Mouse (Mus musculus) adrenal gland, postnatal 10 days (tissue): ENCODE measurements around the gene Fen1. TPM values are rescaled to one million over a fixed set of nuclear protein-coding genes. Genes with fewer than 3 reads are reported as not detected.

Source experiments
- microRNA-seq: library from miRNA; unstranded; fragments of <30 nt; microRNA quantifications from one replicate; pipeline ENCODE4 v1.2.0, GENCODE M21; 2021
- total RNA-seq, 2 experiments: library from RNA; stranded (reverse); gene quantifications; 2 replicates each; pipeline ENCODE4 v1.2.3; 2021

The Fen1 gene
- total RNA-seq, 2 experiments from 2014 or later: 20.7 to 21.9 TPM

Small RNA genes lying within 50 kb of the gene (microRNA-seq; reads per million reads assigned to microRNA genes)
- gene Mir6993: 2.3 reads per million

Other genes with a start within 250 kb of the Fen1 start
- 1,000 to 10,000 TPM; 2,032 to 2,040 TPM for gene Fth1, start 223.6 kb downstream of the Fen1 start, total RNA-seq
- gene Best1, start 202.5 kb downstream of the Fen1 start, total RNA-seq: under 1 TPM; 0.39 to 0.45 TPM
- gene Rab3il1, start 202.5 kb downstream of the Fen1 start, total RNA-seq: 10 to 100 TPM in 1 of 2 experiments, 1 to 10 TPM in 1; 10.0 to 15.0 TPM
- 10 to 100 TPM; 11.1 to 14.7 TPM for gene Fads3, start 162.6 kb downstream of the Fen1 start, total RNA-seq
- gene Fads2, start 102.4 kb downstream of the Fen1 start, total RNA-seq: 100 to 1,000 TPM; 344 to 595 TPM
- 100 to 1,000 TPM; 177 to 270 TPM for gene Fads1, start 21.3 kb downstream of the Fen1 start, total RNA-seq
- gene Tmem258, start 155 bp downstream of the Fen1 start, total RNA-seq: 100 to 1,000 TPM; 166 to 181 TPM
- gene Myrf, start 36.6 kb upstream of the Fen1 start, total RNA-seq: 1 to 10 TPM; 4.9 to 6.4 TPM
- gene Dagla, start 100.7 kb upstream of the Fen1 start, total RNA-seq: 1 to 10 TPM; 6.3 to 8.4 TPM
- 10 to 100 TPM; 25.8 to 26.3 TPM for gene Syt7, start 184.9 kb upstream of the Fen1 start, total RNA-seq